Mouse (Mus musculus): ENCODE results near the gene Qtrt1. TPM values are rescaled to one million over a fixed set of nuclear protein-coding genes. Genes with fewer than 3 reads are reported as not detected.

Gene Qtrt1
- polyA plus RNA-seq (2015; fragmentation: Nextera tagmentation; extraction: Ambion mirVana) = 23.8 and 28.1 TPM in 2 replicates

DNA sequence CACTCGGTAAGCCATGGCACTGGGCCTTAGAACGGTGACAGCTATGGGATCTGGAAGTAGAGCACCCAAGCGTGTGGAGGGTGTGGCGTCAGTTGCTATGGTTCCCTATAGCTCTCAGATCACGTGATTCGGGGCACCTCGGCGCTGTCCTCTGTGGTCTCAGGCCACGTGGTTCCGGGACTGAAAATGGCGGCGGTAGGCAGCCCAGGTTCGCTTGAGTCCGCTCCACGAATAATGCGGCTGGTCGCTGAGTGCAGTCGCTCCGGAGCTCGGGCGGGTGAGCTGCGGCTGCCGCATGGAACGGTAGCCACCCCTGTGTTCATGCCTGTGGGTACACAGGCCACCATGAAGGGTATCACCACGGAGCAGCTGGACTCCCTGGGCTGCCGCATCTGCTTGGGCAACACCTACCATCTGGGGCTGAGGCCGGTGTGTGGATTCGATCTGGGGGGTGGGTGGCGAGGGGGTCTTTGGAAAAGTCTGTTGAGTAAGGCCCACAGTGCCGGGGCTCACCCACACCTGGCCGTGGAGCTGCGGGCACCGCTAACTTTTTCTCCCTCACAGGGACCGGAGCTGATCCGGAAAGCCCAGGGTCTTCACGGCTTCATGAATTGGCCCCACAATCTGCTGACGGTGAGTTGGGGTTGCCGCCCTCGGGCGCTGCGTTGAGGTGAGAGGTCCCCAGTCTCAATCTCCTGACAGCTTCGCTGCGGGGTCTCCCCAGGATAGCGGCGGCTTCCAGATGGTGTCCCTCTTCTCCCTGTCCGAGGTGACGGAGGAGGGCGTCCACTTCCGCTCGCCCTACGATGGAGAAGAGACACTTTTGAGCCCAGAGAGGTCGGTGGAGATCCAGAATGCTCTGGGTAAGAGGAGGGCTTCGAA lies at the start of gene Qtrt1:
TSS of gene Qtrt1 (plus strand) at position 169 of the 882 bp plus-strand sequence.
- ATAC-seq (replicated peaks; ENCODE audit: insufficient number of reproducible peaks, insufficient read depth, low FRiP score, low read depth) = peak; percentile 93
- Histone ChIP-seq H3K4me3 (peak within 1 kb of the TSS; percentile 73), H3K9ac (peak within 1 kb of the TSS; percentile 70), H3K27ac (peak within 1 kb of the TSS; percentile 45; the same call in 1 of the 2 replicates), H3K4me1 (replicated peaks) (peaks cover 8% of the 10 kb centered on the region), H3K36me3 (peaks cover 3% of the 10 kb centered on the region; the same call in 1 of the 2 replicates), H3K9me3 (replicated peaks) (no peaks in the 10 kb centered on the region), H3K4me2 (peak within 1 kb of the TSS; percentile 90), H3K27me3 (no peaks in the 10 kb centered on the region)
- 2% methylated on average over 53 of the region's 53 CpGs for WGBS

DNA sequence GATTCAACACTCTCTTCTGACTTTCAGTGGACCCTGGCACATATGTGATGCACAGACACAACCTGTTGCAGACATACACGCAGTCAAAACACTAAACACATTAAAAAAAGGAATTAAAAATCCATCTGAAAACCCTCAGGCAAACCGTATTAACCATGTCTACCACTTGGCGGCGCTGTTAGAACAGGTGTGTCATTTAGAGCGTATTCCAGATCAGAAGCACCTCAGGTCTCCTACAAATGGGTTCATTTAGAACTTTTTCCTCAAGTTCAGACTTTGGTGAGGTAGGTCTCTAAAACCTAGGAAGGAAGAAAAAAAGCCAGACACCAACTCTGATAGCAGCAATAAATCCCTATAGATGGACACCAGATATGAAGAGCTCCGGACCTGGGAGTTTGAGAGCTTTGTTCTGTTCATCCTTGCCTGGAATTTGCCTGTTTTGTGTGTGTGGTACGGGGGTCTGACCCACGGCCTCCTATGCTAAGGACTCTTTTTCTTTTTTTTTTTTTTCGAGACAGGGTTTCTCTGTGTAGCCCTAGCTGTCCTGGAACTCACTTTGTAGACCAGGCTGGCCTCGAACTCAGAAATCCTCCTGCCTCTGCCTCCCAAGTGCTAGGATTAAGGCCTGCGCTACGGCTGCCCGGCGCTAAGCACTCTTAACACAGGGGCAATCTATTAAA lies 45.0 kb upstream of the Qtrt1 start:
- ATAC-seq (replicated peaks; ENCODE audit: insufficient number of reproducible peaks, insufficient read depth, low FRiP score, low read depth) = no peak
- H3K9me3 ChIP-seq (replicated peaks) = no peaks in the 10 kb centered on the region
- peak overlapping the region; percentile 92 for H3K27ac ChIP-seq
- H3K4me1 ChIP-seq (replicated peaks) = peaks cover 19% of the 10 kb centered on the region
- 0 out of 2 replicates have a peak, but pooled peaks cover 4% of the 10 kb centered on the region for H3K27me3 ChIP-seq
- 33% methylated on average over 14 of the region's 14 CpGs for WGBS
- peak overlapping the region; percentile 71 for H3K4me2 ChIP-seq
- peak overlapping the region; percentile 41; the same call in 1 of the 2 replicates for H3K9ac ChIP-seq
- H3K36me3 ChIP-seq = no peaks in the 10 kb centered on the region
- H3K4me3 ChIP-seq = peak overlapping the region; percentile 89

DNA sequence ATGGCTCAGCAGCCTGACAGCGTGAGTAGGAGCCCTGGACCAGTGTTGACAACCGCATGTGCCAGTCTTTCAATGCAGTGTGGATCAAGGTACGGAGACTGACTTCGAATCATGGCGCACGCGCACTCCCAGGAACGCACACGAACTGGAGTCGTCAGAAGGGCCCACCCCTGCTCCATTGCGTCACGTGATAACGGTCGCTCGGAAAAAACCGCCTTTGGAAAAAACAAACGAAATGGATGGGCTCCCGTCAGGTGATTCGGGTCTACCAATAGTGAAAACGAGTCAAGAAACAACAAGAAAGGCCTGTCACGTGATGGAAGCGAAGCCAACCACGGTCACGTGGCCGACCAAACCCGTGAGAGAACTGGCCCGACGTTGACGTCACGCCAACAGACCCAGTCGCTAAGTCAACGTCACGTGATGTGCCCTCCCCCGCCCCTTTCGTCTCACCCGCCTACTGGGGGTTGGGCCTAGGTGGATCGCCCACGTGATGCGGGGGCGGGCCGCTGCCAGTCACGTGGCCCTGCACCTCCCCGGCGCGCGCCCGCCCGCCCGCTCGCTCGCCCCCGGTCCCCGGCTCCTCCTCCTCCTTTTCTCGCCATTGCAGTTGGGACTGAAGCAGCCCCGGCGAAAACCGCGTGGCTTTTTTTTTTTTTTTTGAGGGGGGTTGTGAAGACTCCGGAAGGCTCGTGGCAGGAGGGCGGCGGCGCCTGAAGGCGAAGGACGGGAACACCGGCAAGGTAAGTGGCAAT lies 44.1 kb upstream of the Qtrt1 start, which contains the start of gene Ilf3:
TSS of gene Ilf3 (plus strand) at position 515 of the 755 bp plus-strand sequence.
- 0 out of 2 replicates have a peak, but pooled peaks cover 4% of the 10 kb centered on the region for H3K27me3 ChIP-seq
- H3K9ac ChIP-seq = peak within 1 kb of the TSS; percentile 80
- under 1% methylated on average over 57 of the region's 66 CpGs for WGBS
- peaks cover 23% of the 10 kb centered on the region for H3K4me1 ChIP-seq (replicated peaks)
- no peaks in the 10 kb centered on the region for H3K9me3 ChIP-seq (replicated peaks)
- ATAC-seq (replicated peaks; ENCODE audit: insufficient number of reproducible peaks, insufficient read depth, low FRiP score, low read depth) = peak; percentile 89
- H3K4me3 ChIP-seq = peak within 1 kb of the TSS; percentile 89
- H3K36me3 ChIP-seq = 0 out of 2 replicates have a peak, but pooled peaks cover 3% of the 10 kb centered on the region
- peak within 1 kb of the TSS; percentile 92 for H3K27ac ChIP-seq
- peak within 1 kb of the TSS; percentile 71 for H3K4me2 ChIP-seq

DNA sequence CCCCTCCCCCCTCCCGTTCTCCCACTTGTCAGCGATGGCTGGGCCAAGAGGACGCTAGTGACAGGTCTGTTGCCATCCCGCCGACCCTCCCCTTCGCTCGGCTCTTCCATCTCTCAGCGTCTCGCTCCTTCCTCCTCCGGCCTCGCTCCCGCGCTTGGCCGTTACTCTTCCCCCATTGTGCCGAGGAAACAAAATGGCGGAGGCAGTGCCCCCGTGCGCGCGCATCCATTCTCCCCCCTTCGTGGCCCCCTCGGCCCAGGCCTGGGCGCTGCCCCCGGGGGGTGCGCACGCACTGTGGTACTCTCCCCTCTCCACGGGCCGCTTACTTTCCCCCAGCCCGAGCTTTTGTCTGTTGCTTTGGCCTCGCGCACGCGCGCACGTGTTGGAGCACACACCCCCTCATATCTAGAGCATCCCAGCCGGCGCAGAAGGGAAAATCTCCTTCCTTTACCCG lies 43.5 kb upstream of the Qtrt1 start:
- Histone ChIP-seq H3K9me3 (replicated peaks) (no peaks in the 10 kb centered on the region), H3K27ac (peak overlapping the region; percentile 92), H3K9ac (peak overlapping the region; percentile 80), H3K4me3 (peak overlapping the region; percentile 89), H3K4me1 (replicated peaks) (peaks cover 24% of the 10 kb centered on the region), H3K27me3 (no peaks in the 10 kb centered on the region), H3K36me3 (0 out of 2 replicates have a peak, but pooled peaks cover 3% of the 10 kb centered on the region), H3K4me2 (peak overlapping the region; percentile 71)
- under 1% methylated on average over 38 of the region's 38 CpGs for WGBS
- peak; percentile 24 for ATAC-seq (replicated peaks; ENCODE audit: insufficient number of reproducible peaks, insufficient read depth, low FRiP score, low read depth)

DNA sequence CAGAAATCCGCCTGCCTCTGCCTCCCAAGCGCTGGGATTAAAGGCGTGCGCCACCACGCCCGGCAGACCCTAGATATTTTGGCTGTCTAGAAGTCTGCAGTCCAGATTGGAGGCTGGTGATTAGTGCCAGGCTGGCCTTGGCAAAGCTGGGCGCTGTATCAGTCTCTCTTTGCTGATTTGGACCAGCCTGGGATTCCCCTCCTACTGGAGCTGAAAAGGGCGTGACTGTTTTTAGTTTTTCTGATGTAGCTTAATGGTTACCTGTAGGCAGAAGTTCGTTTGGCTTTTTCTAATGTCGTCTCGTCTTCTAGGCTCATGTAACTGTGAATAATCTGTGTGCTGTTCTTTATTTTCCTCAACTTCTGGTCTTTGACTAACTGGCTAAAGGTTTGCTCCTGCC lies 42.6 kb upstream of the Qtrt1 start:
- ATAC-seq (replicated peaks; ENCODE audit: insufficient number of reproducible peaks, insufficient read depth, low FRiP score, low read depth) = no peak
- no peaks in the 10 kb centered on the region for H3K9me3 ChIP-seq (replicated peaks)
- WGBS = 52% methylated on average over 11 of the region's 11 CpGs
- peak overlapping the region; percentile 71 for H3K4me2 ChIP-seq
- H3K36me3 ChIP-seq = 0 out of 2 replicates have a peak, but pooled peaks cover 3% of the 10 kb centered on the region
- peak overlapping the region; percentile 89 for H3K4me3 ChIP-seq
- no peak overlapping the region for H3K9ac ChIP-seq
- H3K27me3 ChIP-seq = no peaks in the 10 kb centered on the region
- H3K4me1 ChIP-seq (replicated peaks) = peaks cover 24% of the 10 kb centered on the region
- no peak overlapping the region for H3K27ac ChIP-seq

- H3K9ac ChIP-seq = no peak overlapping the region
- H3K27ac ChIP-seq = no peak overlapping the region
- H3K4me3 ChIP-seq = no peak overlapping the region
- WGBS = 76% methylated on average over 2 of the region's 2 CpGs
- H3K4me1 ChIP-seq (replicated peaks) = peaks cover 24% of the 10 kb centered on the region
- H3K27me3 ChIP-seq = no peaks in the 10 kb centered on the region
- no peak overlapping the region for H3K4me2 ChIP-seq
- H3K36me3 ChIP-seq = 0 out of 2 replicates have a peak, but pooled peaks cover 3% of the 10 kb centered on the region
- no peaks in the 10 kb centered on the region for H3K9me3 ChIP-seq (replicated peaks)
- ATAC-seq (replicated peaks; ENCODE audit: insufficient number of reproducible peaks, insufficient read depth, low FRiP score, low read depth) = no peak
Measured at GRCm38 (mm10) chr9:21370876-21371275, 40.8 kb upstream of the Qtrt1 start.

GRCm38 (mm10) chr9:21372508-21372907 lies 39.1 kb upstream of the Qtrt1 start:
- no peak for ATAC-seq (replicated peaks; ENCODE audit: insufficient number of reproducible peaks, insufficient read depth, low FRiP score, low read depth)
- H3K9me3 ChIP-seq (replicated peaks) = no peaks in the 10 kb centered on the region
- H3K9ac ChIP-seq = no peak overlapping the region
- WGBS = 50% methylated on average over 1 of the region's 1 CpGs
- H3K4me2 ChIP-seq = no peak overlapping the region
- no peak overlapping the region for H3K27ac ChIP-seq
- H3K4me3 ChIP-seq = no peak overlapping the region
- no peaks in the 10 kb centered on the region for H3K27me3 ChIP-seq
- H3K4me1 ChIP-seq (replicated peaks) = peaks cover 27% of the 10 kb centered on the region
- H3K36me3 ChIP-seq = 0 out of 2 replicates have a peak, but pooled peaks cover 3% of the 10 kb centered on the region

GRCm38 (mm10) chr9:21379195-21379594 lies 32.4 kb upstream of the Qtrt1 start:
- H3K9ac ChIP-seq = peak overlapping the region; percentile 20; the same call in 1 of the 2 replicates
- WGBS = 72% methylated on average over 3 of the region's 3 CpGs
- ATAC-seq (replicated peaks; ENCODE audit: insufficient number of reproducible peaks, insufficient read depth, low FRiP score, low read depth) = no peak

DNA sequence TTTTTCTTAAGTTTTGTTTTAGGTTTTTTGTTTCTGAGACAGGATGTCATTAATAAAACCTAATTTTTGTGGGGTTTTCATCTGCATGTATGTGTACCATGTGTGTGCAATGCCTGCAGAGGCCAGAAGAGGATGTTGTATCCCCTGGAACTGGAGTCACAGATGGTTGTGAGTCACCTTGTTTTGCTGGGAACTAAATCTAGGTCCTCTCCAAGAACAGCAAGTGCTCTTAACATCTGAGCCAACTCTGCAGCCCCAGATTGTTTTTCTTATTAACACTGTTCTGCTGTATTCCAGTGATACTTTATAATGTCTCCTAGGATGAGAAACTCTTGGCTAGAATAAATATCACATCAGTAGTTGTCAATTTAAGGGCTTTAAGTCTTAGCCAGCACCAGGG lies 30.8 kb upstream of the Qtrt1 start:
- Histone ChIP-seq H3K36me3 (0 out of 2 replicates have a peak, but pooled peaks cover 5% of the 10 kb centered on the region), H3K4me1 (replicated peaks) (peaks cover 35% of the 10 kb centered on the region), H3K9me3 (replicated peaks) (no peaks in the 10 kb centered on the region), H3K4me2 (no peak overlapping the region), H3K27me3 (no peaks in the 10 kb centered on the region), H3K27ac (no peak overlapping the region), H3K9ac (no peak overlapping the region), H3K4me3 (no peak overlapping the region)
- no peak for ATAC-seq (replicated peaks; ENCODE audit: insufficient number of reproducible peaks, insufficient read depth, low FRiP score, low read depth)

More at GRCm38 (mm10) chr9:21379195-21379594, 32.4 kb upstream of the Qtrt1 start:
- Histone ChIP-seq H3K36me3 (0 out of 2 replicates have a peak, but pooled peaks cover 5% of the 10 kb centered on the region), H3K27me3 (no peaks in the 10 kb centered on the region), H3K4me3 (no peak overlapping the region), H3K4me2 (no peak overlapping the region), H3K27ac (no peak overlapping the region), H3K4me1 (replicated peaks) (peaks cover 32% of the 10 kb centered on the region), H3K9me3 (replicated peaks) (no peaks in the 10 kb centered on the region)

- H3K27ac ChIP-seq = no peak overlapping the region
- H3K4me3 ChIP-seq = no peak overlapping the region
- H3K4me2 ChIP-seq = no peak overlapping the region
- peaks cover 17% of the 10 kb centered on the region for H3K4me1 ChIP-seq (replicated peaks)
- no peak for ATAC-seq (replicated peaks; ENCODE audit: insufficient number of reproducible peaks, insufficient read depth, low FRiP score, low read depth)
- peaks cover 15% of the 10 kb centered on the region for H3K36me3 ChIP-seq
- H3K27me3 ChIP-seq = no peaks in the 10 kb centered on the region
- H3K9ac ChIP-seq = no peak overlapping the region
- no peaks in the 10 kb centered on the region for H3K9me3 ChIP-seq (replicated peaks)
Measured at GRCm38 (mm10) chr9:21383966-21384365, 27.7 kb upstream of the Qtrt1 start.
